Mouse (Mus musculus) left cerebral cortex, adult 11 months (tissue): Measurements from ENCODE around the gene Fcrlb.

Experiments used
- DNase-seq: peaks from one replicate; pipeline ENCODE4 v3.0.0; 2022; ENCODE audit warnings: low spot score

Fcrlb gene

DNA sequence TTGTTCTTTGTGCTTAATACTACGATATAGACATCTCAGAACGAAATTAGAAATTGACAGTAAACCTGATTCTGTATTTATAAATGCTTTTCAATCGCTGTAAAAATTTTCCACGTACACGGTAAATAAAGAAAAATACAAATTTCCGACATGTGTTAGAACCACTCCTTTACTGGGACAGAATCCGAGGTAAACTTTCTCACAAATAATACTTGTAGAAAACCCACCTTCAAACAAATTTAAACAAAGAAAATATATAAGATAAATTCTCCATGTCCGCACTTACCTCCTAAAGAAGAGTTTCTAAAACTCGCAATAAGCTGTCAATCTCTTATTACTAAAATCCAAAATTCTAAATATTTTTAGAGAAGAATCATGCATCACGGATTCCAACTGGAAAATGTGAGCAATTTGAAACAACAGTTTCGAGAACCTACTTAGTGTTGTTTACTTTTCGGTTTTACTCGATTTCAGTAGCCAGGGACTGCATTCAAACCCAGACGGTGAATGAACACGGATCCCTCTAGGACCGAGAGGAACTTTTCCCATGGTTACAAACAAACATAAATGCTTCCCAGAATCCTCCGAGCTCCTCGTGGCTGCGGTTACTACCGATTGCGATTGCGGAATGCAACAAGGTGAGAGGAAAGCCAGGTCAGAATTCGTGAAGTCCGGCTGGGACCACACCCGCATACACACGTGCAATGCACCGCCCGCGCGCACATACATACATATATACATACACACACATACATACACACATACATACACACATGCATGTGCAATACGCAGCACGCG, 44.4 kb downstream of the Fcrlb start:
- DNase-seq, result peak; percentile 65

- DNase-seq, result peak; percentile 88
Measured at GRCm38 (mm10) chr1:170867691-170868105, 45.0 kb downstream of the Fcrlb start, which contains the start of gene Atf6. Gene Atf6, minus strand, starts transcription at chr1:170867771.

GRCm38 (mm10) chr1:170866992-170867690, 45.6 kb downstream of the Fcrlb start:
- DNase-seq, result no peak

- no peak for DNase-seq
Measured at GRCm38 (mm10) chr1:170865406-170865805, 47.3 kb downstream of the Fcrlb start.

DNA sequence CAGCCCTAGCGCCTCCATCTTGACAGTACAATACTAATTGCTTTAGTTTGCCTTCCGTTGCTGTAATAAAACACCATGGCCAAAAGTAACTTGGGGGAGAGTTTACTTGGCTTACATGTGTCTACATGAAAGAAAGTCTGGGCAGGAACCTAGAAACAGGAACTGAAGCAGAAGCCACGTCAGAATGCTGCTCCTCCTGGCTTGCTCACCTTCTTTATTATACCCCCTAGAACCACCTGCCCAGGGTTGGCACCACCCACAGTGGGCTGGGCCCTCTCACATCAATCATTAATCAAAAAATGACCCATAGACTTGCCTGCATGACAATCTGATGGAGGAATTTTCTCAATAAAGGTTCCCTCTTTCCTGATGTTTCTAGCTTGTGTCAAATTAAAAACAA, 48.0 kb downstream of the Fcrlb start:
- DNase-seq, result no peak

DNA sequence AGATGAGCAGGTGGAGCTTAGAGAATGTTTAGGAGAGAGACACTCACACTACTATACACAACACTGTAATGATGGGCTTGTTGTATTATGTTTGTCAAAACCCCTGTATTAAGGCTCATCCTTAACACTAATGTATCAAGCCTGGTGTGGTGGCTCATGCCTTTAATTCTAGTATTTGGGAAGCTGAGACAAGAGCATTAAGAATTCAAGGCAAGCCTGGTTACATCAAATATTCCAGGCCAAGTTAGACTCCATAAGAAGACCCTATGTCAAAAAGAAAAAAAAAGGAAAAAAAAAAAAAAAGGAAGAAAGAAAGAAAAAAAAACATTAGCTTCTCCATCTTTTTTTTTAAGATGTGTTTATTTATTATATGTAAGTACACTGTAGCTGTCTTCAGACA, 48.5 kb downstream of the Fcrlb start:
- DNase-seq, result no peak

DNA sequence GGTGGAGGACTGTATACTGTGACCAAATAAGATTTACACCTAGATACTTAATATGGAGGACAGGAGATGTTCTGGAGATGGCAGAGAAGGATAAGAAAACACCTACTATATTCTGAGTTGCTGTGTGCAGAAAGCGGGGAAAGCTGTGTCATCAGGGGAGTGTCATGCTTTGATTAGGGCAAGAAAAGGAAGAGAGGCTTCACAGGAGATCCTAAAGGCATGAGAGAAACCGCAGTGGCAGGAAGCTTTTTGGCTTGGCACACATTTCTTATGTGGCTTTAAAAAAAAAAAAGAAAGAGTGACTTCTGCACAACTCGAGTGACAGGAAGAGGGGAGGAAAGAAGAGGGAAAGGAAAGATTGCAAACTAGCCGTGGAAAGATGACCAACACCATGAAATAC, 49.7 kb downstream of the Fcrlb start:
- no peak for DNase-seq

DNA sequence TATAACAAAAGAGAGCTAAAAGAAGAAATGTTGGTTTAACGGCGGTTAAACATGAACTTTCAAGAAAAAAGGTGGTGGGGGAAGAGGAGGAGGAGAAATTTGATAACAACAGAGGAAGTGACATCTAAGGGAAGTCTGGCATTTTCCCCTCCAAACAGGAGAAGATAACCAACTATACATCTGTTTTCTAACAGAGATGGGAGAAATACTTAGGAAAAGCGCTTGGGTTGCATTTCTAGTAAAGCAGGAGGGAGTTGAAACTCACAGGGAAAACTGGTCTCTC, 50.4 kb downstream of the Fcrlb start:
- DNase-seq, result no peak

- no peak for DNase-seq
Measured at GRCm38 (mm10) chr1:170861671-170862434, 50.9 kb downstream of the Fcrlb start.

- no peak for DNase-seq
Measured at GRCm38 (mm10) chr1:170858872-170859271, 53.9 kb downstream of the Fcrlb start.

DNA sequence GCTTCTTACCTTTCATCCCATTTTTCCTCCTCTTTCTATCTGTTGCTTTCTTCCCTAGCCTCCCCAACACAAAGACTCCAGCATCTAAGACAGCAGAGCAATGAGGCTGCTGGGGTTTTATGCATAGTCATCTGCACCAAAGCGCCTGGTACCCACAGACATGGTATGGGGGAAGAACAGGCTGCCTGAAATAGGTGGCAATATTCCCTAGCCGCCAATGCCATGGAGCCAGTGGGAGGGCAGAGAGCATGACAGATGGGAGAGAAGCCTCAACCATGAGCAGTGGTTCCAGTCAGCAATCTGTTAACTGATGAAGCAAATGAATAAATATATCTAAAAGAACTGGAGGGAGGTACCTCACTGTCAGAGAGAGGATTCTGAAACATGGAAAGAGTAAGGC, 55.4 kb downstream of the Fcrlb start:
- DNase-seq, result no peak
